Mouse (Mus musculus) thymus, postnatal 4 days (tissue): ENCODE results near the gene Armh3.

Source experiments
- DNase-seq: peaks from one replicate; pipeline ENCODE4 v3.0.0; 2021

Armh3 gene

DNA sequence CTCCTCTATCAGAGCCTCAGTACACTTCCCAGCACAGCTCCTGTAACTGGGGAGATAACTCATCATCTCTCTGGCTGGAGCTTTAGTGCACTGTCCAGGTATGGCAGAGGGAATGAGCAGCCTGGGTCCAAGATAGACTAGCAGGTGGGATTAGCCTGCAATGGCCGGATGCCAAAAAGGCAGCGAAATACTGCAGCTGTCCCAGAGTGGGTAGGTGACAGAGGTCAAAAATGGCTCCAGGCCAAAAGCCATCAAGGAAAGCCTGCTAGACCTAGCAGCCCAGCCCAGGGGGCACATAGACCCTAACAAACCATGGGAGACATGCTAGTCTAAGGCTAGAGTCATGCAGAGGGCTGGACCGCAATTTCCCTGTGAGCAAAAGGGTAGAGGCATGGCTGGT is 94.4 kb downstream of the Armh3 start:
- no peak for DNase-seq

DNA sequence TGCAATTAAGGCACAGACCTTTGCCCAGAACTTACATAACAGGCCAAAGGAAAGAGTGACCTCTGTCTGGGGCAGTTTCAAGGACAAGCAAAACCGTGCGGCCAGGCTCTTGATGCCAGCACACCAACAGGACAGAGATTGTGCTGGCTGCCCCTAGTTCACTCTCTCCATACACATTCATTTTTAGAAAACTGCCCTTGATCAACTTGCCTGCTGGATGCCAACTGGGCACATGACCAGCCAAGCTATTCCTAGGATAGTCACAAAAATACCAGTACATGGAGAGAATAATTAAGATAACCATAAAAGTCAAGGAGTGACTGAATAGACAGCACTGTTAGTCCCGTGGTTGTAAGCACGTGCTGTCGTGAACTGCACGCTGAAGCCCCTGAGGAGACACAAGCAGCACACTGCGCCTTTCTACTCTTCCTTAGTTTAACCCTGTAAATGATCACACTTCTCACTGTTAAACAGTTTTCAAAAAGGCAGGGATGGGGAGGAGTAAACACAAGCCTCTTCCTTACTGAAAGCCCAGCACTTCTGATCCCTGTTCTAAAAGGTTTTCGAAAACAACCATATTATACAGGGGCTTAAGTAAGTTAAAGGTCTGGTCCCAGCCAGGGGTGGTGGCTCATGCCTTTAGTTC is 95.8 kb downstream of the Armh3 start:
- DNase-seq, result no peak

DNA sequence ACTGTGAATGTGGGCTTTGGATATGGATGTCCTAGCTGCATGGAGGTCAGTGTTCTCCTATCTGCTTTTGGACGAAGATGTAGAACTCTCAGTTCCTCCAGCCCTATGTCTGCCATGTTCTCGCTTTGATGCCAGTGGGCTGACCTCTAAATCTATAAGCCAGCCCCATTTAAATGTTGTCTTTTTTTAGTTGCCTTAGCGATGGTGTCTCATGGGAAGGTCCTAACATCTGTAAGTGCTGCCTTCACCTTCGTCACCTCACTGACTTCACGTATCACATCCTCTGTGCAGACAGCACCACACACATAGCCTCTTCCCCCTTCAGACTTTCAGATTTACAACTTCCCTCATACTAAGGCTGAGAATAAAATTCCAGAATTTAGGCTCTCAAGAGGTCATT is 97.5 kb downstream of the Armh3 start:
- no peak for DNase-seq

DNA sequence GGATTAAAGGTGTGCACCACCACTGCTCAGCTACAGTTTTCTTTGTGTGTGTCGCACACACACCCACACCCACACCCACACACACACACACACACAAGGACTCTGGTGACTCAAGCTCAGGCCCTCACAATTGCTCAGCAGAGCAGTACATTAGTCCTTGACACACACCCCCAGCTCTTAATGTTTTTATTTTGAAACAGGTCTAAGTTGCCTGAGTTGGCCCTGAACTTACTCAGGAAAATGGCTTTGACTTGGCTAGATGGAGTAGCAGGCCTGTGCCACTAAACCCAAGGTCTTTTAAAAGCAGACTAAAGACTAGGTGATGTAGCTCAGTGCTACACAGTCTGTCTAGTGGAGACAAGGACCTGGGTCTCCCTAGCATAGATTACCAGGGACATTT is 102.6 kb downstream of the Armh3 start:
- no peak for DNase-seq

DNA sequence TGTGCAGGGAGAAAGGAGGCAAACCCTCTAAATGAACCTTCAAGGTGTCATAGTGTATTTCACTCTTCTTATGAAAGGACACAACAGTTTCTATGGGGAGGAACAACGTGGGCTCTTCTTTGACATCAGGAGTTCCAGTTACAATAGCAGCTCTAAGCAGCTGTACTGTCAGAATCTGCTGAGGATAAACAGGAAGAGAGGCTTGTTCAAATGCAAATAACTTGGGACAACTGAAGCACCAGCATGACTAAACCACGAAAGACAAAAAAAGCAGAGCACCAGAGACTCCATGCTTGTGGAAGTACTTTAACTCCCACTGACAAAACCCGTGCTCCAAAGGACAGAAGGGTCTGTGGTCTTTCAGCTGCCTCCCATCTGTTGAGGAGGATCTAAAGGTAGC is 116.2 kb downstream of the Armh3 start:
- DNase-seq, result no peak

DNA sequence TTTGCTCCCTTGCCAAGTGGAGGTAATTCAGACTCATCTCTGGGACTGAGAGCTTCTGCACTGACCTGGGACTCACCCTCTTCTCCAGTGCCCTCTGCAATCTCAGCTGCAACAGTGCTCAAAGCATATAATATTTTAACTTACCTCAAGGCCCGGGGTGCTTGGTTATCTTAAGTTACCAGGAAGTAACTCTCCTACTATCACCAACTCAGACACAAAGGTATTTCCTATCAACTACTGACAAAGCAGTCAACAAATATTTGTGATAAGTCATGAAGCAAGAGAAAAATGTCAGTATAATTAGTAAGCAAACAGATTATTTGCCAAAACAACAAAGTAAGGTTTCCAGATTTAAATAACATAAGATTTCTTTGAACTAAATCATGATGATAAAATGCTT is 125.0 kb downstream of the Armh3 start:
- DNase-seq, result no peak

DNA sequence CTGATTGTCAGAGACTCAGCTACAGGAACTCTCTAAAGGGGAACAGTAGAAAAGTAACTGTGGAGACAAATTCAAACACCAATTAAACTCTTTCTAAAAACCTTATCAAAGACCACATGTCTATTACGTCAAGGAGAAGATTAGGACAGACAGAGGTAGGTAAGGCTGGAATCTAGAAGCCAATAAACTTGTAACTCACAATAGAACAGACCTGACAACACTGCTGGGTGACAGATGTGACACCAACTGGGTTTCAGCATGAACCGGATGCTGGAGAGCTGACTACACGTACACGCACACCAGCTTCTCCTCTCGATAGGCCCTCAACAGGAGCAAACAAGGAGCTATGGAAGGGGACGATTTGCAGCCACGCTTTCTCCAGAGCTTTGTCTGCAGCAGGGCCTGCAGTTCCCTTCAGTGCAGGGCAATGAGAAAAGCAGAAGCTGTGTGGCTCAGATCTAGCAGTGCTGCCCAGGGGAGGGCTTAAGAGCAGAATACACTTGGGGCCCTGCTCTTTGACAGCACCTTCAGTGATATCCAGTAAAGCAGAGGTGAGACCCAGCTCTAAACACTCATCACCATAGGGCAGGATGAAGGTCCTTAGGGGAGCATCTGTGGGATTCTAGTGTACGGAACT is 142.9 kb downstream of the Armh3 start:
- no peak for DNase-seq

DNA sequence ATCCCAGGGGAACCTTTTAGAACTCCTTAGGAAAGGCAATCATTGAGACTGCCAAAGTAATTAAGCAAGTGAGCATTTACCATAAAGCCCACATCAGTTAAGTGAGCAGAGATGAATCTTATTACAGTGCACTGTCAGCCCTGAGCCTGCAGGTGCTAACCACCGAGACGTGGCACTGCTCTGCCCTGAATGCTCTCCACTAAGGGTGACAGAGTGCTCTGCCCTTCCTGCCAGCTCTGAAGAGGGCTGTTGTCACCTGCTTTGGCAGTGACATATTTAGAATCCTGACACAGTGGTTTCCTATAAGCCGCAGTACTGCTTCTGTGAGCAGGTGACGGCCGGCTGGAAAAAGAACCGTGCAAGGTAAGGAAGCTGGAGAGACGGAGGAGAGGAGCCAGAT is 143.8 kb downstream of the Armh3 start:
- DNase-seq, result peak; percentile 68

DNA sequence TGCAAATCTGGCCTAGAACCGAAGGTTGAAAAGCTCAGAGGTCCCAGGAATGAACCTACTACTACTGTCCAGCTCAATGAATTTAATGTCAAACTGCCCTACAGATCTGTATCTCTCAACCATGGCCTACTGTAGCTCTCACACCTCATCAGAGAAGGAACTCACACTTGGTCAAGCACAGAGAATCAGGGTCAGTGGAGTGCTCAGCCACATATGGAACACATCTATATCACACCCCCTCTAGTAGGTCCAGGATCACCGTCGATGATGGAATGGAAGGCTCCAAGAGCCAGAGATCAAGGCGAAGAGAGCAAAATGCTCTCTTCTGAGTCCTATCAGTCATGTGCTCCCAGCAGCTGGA is 150.6 kb downstream of the Armh3 start:
- no peak for DNase-seq

DNA sequence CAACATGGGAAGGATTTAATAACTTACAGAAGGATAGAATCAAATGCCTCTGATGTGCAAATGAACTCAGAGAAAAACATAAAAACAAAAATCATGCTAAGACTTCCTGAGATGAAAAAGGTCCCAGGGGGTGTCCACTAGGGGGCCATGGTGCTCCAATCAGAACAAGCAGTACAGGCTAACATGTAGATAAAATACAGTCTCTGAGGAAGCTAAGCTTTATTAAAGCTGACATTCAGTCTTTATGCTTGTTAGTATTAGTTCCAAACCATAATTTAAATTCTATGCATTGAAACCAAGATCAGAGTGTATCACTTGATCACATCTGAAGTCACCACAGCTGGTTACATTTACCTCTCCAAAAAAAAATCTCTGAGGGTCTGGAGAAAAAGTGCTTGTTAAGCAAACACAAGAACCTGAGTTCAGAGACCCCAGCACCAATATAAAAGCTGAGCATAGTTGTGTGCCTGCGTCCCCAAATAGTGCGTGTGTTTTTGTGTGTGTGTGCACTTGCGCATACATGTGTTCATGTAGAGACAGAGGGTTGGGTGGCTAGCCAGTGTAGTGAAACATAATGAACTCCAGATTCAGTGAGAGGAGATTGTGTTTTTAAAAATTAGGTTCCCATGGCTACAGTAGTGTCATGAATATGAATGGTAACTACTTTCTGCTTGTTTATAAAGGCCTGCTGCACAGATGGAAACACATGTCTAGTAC is 151.1 kb downstream of the Armh3 start:
- DNase-seq, result peak; percentile 69

DNA sequence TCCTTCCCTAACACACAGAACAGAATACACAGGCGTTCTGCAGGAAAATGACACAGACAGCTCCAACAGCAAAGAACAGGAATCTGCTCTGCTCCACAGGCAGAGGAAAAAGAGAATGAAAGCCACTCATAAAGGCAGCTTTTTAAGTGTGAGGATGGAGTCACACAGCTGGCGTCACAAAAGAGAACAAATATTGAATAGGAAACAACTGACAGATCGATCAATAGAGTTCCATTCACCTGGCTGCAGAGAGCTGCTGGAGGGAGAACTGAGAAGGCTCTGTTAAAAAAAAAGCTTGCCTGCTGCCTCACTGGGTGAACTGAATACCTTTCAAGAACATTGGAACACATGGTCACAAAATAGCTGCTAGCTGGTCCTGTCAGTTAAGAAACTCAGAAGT is 154.1 kb downstream of the Armh3 start:
- no peak for DNase-seq

DNA sequence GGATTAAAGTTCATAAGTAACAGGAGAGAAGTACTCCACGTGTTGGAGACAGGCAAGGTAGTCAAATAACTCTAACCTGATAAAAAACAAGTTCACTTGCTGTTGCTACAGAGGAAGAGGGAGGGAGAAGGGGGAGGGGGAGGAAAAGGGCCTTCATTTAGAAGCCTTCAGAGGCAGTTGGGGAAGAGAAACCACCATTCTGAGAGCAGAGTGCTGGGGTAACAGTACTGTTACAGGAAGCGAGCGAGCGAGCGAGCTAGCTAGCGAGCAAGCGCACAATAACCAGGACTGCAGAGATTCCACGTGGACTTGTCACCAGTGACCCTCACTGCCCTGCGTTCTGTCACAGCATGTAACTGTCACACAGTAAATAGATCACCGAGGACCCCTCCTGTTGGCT is 154.9 kb downstream of the Armh3 start:
- DNase-seq, result peak; percentile 48

DNA sequence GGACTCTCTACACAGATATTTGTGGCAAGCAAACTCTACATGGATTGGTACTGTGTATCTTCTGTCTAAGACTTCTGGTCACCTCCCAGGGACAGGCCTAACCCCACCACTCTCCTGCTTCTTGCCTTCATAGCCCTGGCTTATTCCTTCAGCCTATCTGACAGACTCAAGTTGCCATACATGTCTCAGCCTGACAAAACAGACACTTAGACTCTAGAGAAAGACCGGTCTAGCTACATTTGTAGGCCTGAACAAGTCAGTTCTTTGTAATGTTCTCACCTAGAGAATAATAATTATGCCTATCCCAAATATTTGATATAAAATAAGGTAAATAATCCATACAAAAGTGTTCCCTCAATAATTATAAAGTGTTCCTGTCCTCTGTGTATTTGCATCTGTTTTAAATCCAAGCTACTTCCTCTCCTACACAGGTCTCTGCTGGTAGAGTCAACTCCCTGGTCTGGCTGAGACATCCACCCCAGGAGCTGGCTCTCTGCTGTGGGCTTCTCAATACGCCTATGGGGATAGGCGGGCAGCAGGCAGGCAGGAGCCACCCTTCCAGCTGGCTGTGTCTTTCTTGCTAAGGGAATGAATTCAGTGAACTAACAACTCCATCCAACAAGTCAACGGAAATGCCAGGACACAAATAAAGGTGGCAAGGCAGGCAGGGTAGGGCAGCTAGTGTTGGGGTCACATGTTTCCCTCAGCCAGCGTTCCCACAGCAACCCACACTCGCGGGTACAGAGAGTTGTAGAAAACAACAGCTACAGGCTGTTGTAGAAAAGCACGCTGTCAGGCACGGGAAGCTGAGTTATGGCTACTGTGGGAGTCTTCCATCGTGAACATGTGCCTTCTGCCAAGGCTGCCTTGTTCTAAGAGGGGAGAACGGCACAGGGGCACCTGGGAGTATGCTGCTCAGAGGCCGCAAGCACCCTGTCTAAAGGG is 161.0 kb downstream of the Armh3 start:
- DNase-seq, result no peak

DNA sequence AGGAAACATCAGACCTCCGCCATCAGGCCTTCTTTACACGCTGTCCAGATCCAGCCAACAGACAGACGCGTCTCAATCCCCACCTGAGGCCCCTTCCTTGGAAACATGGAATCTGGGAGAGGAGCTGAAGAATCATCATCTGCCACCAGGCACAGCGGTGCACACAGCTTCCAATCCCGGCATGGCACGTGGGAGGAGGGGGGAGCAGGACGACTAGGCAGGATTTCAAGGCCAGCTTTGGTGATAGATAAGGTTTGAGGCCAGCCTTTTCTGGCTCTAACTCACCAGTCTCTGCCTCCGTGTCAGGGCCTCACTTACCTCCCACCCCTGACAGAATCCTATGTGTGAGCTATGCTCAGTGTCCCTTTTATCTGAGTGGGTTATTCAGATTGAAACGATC is 162.8 kb downstream of the Armh3 start:
- no peak for DNase-seq

DNA sequence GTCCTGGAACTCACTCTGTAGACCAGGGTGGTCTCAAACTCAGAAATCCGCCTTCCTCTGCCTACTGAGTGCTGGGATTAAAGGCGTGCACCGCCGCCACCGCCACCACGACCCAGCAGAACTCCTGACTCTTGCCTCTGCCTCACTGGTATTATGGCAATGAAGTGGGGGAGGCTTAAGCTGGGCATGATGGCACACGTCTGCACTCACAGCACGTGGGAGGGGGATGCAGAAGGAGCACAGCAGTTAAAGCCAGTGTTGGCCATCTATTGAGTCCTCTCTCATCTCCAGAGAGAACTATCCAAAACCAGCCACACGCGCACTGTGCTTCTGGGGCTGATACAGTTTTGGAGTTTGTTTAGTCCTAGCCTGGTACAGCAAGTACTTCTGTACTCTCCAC is 164.6 kb downstream of the Armh3 start:
- DNase-seq, result no peak

DNA sequence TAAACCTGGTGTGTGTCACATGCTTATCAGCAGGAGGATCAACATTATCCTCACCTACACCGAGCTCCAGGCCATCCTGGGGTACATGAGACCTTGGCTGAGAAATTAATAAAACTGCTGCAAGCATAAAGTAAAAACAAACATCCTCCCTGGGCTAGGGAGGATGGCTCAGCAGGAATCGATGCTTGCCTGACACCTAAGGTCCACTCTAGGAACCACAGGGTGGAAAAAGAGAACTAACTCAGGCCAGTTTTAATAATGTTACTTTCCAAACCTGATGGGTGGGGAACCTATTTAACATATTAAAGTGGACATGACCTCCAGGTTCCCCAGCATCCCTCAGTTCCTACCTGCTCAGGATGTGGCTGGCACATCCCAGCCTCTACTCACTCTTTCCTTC is 167.6 kb downstream of the Armh3 start:
- DNase-seq, result no peak

DNA sequence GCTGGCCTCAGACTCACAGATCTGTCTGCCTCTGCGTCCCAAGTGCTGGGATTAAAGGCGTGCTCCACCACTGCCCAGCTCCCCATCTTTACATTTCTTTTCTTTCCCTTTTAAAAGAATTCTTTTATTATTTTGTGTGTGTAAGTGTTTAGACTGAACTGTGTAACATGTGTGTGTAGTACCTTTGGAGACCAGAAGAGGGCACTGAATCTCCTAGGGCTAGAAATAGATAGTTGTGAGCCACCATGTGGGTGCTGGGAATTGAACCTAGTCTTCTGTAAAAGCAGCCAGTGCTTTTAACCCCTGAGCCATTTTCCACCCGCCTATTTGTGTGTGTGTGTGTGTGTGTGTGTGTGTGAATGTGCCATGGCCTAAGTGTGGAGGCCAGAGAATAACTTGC is 170.6 kb downstream of the Armh3 start:
- DNase-seq, result no peak

DNA sequence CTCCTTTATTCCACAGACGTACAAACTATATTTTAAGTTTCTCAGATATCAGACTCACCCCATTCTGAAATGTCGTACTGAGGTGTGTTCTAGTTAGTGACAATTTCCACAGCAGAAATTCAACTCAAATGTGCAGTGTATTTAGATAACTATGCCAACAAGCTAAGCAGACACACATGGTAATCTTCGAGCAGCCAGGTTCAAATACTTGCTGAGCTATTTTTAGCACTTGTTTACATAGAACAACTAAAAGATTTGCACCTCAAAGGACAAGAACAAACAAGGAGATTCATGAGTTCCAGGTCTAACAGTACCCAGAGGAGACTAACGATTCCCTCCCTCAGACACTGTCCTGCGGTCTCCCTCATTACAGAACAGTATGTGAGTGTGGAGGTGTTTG is 171.2 kb downstream of the Armh3 start:
- DNase-seq, result no peak

DNA sequence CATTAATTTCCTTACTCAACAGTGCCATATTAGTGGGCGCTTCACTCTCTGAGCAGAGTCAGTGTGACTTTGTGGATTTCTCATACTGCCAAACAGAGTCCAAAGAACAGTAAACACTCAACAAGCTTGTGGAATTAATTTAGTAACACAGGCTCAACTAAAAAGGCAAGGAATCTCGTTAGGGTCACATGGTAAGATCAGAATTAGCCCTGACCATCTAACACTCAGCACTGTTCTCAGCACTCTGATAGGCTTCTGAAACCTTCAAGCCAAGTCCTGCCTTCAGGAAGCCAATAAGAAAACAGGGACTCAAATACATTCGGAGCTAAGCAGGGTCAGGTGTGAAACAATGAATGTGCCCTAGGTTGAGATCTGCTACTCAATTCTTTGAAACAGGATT is 172.1 kb downstream of the Armh3 start:
- DNase-seq, result no peak

DNA sequence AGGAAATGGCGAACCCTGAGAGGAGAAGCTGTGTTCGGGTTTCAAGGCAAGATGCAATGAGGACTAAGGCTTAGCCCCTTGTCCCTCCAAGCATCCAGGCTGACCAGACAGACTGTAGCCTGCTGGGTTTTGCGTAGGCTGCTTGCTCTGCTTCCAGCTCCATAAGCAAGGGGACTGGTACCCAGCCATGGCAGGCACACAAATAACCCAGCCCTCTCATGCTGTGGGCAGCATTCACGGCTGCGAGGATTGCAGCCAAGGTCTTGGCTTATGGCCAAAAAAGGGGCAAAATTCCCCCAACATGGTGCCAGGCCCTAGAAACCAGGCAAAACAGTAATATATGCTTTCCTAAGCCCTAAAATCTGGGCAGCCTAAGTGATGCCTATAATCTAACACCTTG is 176.5 kb downstream of the Armh3 start:
- DNase-seq, result no peak

DNA sequence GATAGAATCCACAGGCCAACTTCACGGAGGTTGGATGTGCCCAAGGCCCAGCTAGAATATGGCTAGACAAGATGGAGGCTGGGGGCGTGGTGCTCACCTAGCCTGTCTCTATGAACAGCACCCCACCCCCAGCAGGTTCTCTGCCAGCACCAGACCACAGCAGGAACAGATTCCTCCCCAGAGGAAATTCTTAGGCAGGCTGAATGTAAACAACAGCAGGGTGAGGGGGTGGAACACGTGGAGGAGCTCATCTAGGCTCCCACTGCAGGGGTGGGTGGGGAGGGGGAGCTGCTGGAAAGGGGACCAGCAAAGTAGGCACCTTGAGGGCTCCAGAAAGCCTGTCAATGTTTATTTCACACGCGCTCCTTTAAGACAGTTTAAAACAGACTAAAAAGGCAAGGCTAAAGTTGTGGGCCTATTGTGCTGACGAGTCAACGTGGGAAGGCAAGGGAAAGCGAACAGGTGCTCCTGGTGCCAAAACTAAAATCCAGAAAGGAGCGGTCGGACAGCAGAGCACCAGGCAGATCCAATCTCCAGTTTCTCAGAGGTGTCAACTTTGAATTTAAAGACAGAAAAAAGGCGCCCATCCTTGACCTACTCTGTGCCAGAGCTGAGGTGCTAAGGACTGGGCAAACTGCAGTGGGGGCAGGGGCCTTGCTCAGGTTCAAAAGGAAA is 180.3 kb downstream of the Armh3 start:
- no peak for DNase-seq

DNA sequence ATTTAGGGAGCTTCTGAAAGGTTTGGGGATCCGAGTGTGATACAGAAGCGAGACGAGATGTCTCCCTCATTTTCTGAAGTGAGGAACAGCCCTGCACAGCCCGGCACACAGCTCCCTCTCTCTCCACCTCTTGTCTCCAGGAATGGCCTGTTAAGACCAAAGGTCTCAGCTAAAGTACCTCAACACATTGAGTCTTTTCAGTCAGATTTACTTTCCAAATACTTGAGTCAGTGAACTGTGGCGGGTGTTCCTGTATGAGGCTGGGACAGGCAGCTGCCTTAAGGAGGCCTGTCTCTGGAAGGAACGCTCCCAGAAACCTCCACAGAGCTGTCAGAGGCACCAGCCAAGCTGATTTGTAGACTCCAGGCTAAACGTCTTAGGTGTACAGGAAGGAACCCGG is 181.6 kb downstream of the Armh3 start:
- DNase-seq, result no peak

DNA sequence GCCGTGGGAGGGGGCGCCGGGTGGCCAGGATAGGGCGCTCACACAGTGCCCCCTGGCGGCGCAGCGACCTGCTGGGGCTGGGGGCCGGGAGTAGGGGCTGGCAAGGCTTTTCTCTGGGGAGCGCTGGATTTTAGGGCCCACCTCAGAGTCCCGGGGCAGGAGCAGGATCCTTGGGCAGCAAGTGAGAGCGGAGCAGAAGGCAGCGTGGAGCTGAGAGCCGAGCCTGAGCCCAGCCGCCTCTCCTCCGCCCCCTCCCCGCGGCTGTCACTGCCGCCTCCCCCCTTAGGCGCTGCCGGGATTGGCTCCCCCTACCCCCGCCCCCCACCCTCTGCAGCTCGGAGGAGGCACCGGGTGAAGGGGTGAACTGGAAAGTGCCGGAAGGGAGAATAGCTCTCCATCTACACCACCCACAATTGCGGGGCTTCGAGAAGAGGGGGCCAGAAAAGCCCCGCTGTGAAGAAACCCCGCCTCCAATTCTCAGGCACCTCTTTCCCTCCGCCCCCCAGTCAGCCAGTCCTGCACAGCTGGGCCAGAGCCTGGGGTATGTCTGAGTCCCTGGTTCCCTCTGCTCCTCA is 182.4 kb downstream of the Armh3 start, which contains the start of gene Kcnip2:
Gene Kcnip2, minus strand, starts transcription at position 231 of the 575 bp plus-strand sequence.
- peak; percentile 89 for DNase-seq
